Mouse (Mus musculus) liver, postnatal 0 days (tissue): ENCODE measurements around the gene Dusp18.

Experiments used
- CTCF ChIP-seq: sonication (generic); IDR thresholded peaks from 2 replicates; pipeline ENCODE4 v1.5.1; 2016; ENCODE audit warnings: antibody characterized with exemption, low read depth
- EP300 ChIP-seq: IDR thresholded peaks from 2 replicates; pipeline ENCODE4 v1.6.1; 2016; ENCODE audit warnings: antibody characterized with exemption, low read depth, mild to moderate bottlenecking

DNA sequence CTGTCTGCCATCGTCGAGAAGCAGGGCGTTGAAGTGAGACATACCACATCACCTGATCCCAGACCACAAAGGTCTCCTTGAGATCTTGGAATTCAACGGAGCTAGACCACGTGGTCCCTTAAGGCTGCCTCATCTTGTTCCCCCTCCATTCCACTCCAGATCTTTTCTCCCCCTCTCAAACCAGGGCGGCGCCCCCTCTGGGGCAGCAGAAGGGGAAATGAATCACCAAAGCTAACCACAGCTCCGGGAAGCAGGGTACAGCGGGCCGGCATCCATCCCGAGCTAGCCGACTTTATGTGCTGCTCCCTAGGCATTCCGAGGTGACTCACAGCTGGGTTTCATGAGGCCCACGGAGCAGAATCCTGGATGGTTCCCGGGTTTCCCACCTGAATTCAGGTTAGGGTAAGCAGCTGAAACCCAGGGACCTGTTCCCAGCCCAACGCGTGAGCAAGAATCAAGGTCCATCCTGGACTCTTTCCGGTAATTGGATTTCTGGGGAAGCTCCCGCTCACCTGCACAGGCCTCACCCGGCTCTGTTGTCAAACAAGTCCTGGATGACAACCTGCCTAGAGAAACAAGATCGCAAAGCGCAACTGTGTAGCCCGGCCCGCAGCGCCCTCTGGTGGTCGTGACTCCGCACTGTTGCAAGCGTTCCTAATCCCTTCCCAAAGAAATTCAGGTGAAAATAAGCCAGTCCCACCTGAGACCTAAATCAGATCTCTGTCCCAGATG, 19.2 kb downstream of the Dusp18 start, which contains the start of gene Slc35e4:
- TF ChIP-seq CTCF (peak; percentile 90), EP300 (no peak)
